Mouse (Mus musculus): ENCODE results near the gene Ankrd60.

DNA sequence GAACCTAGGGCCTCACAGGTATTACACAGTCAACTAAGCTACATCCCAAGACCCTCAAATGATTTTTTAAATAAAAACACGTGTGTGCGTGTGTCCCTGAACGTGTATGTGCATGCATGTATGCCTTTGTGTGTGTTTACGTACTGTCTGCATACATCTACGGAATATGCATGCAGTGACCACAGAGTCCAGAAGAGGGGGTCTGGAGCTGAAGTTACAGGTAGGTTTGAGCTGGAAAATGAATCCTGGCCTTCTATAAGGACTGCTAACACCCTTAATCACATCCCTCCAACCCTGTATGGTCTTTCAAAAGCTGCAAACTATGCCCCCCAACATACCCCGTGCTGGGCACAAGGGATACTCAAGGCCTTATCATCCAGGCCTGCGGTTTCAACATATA is 14.8 kb downstream of the Ankrd60 start:
- TF ChIP-seq CTCF (IDR thresholded peaks at IDR 0.05; ENCODE audit: low read depth, low read length) (no peak), POLR2A (IDR thresholded peaks at IDR 0.05; ENCODE audit: borderline replicate concordance, low read depth, low read length) (no peak)
